Mouse (Mus musculus) gastrocnemius, adult 18-20 months (tissue): ENCODE measurements around the gene Cst13. TPM values are rescaled to one million over a fixed set of nuclear protein-coding genes. Genes with fewer than 3 reads are reported as not detected.
"Not testable (repeated sequence)": the region's sequence is repeated elsewhere in the genome, so short reads cannot be mapped to it uniquely, and the experiment has no call there.

ENCODE experiments used
- DNase-seq: peaks from one replicate; pipeline ENCODE4 v3.0.0; 2021; ENCODE audit warnings: low spot score
- long read RNA-seq, 2 experiments: library from polyadenylated mRNA; stranded (forward); transcript quantifications; one replicate each; pipeline ENCODE4 v2.0.0; 2021
- total RNA-seq, 2 experiments: library from RNA; stranded (reverse); gene quantifications; 2 replicates each; pipeline ENCODE4 v1.2.3; 2021

Cst13 gene
- total RNA-seq, result not detected
- long read RNA-seq, experiment 1, result 0 reads
- long read RNA-seq, experiment 2, result 0 reads

GRCm38 (mm10) chr2:148819909-148820308, at the start of gene Cst13:
Cst13 (plus strand) TSS chr2:148820081.
- no peak for DNase-seq

- not testable (repeated sequence) for DNase-seq
Observed at GRCm38 (mm10) chr2:148771397-148771796, 48.5 kb upstream of the Cst13 start, which contains the start of gene Cst11. Cst11 (minus strand) TSS chr2:148771497.

- DNase-seq, result no peak
Observed at GRCm38 (mm10) chr2:148781709-148782108, 38.2 kb upstream of the Cst13 start, which contains the start of gene 8030411F24Rik. 8030411F24Rik (plus strand) TSS chr2:148782009.

GRCm38 (mm10) chr2:148789142-148789541, 30.7 kb upstream of the Cst13 start, which contains the start of gene Cst12:
Cst12 (plus strand) TSS chr2:148789361.
- no peak for DNase-seq

- DNase-seq, result no peak
Observed at GRCm38 (mm10) chr2:148798485-148798884, 21.4 kb upstream of the Cst13 start, which contains the start of gene Cst8. Cst8 (plus strand) TSS chr2:148798785.

- DNase-seq, result no peak
Observed at GRCm38 (mm10) chr2:148801491-148801921, 18.4 kb upstream of the Cst13 start.

GRCm38 (mm10) chr2:148806696-148807095, 13.2 kb upstream of the Cst13 start:
- DNase-seq, result no peak

- DNase-seq, result no peak
Observed at GRCm38 (mm10) chr2:148825986-148826385, 6.1 kb downstream of the Cst13 start.

GRCm38 (mm10) chr2:148834912-148835311, 15.0 kb downstream of the Cst13 start, which contains the start of gene Cst9:
Cst9 (plus strand) TSS chr2:148835147.
- no peak for DNase-seq

- DNase-seq, result no peak
Observed at GRCm38 (mm10) chr2:148838075-148838777, 18.3 kb downstream of the Cst13 start.

- no peak for DNase-seq
Observed at GRCm38 (mm10) chr2:148839224-148839623, 19.3 kb downstream of the Cst13 start.

- DNase-seq, result peak; percentile 87
Observed at GRCm38 (mm10) chr2:148851116-148851906, 31.4 kb downstream of the Cst13 start.

- DNase-seq, result no peak
Observed at GRCm38 (mm10) chr2:148856630-148857400, 36.9 kb downstream of the Cst13 start.

- no peak for DNase-seq
Observed at GRCm38 (mm10) chr2:148857506-148857905, 37.6 kb downstream of the Cst13 start.

- DNase-seq, result no peak
Observed at GRCm38 (mm10) chr2:148860993-148861392, 41.1 kb downstream of the Cst13 start.

GRCm38 (mm10) chr2:148861693-148862092, 41.8 kb downstream of the Cst13 start:
- peak; percentile 52 for DNase-seq

GRCm38 (mm10) chr2:148864966-148865365, 45.1 kb downstream of the Cst13 start, which contains the start of gene 9230104L09Rik:
9230104L09Rik (minus strand) TSS chr2:148865038.
- DNase-seq, result peak; percentile 54

GRCm38 (mm10) chr2:148868959-148869358, 49.1 kb downstream of the Cst13 start:
- no peak for DNase-seq

- DNase-seq, result no peak
Observed at GRCm38 (mm10) chr2:148870526-148870925, 50.6 kb downstream of the Cst13 start.

GRCm38 (mm10) chr2:148872860-148873259, 53.0 kb downstream of the Cst13 start:
- DNase-seq, result no peak

GRCm38 (mm10) chr2:148874224-148874616, 54.3 kb downstream of the Cst13 start:
- DNase-seq, result no peak
